Mouse (Mus musculus): Measurements from ENCODE around the gene Col4a3. TPM values are rescaled to one million over a fixed set of nuclear protein-coding genes. Genes with fewer than 3 reads are reported as not detected.
A peak's percentile ranks its signal among the peaks of the same experiment; 100 is the strongest.

Col4a3 gene
- total RNA-seq, 2 experiments from 2014 or later, result 0.88 to 1.9 TPM

- DNase-seq, result no peak
Observed at GRCm38 (mm10) chr1:82605856-82606255, 19.1 kb downstream of the Col4a3 start.

- DNase-seq, result no peak
Observed at GRCm38 (mm10) chr1:82608646-82609262, 22.0 kb downstream of the Col4a3 start.

GRCm38 (mm10) chr1:82612061-82612660 lies 25.4 kb downstream of the Col4a3 start:
- no peak for DNase-seq

- DNase-seq, result no peak
Observed at GRCm38 (mm10) chr1:82618001-82618400, 31.3 kb downstream of the Col4a3 start.

- no peak for DNase-seq
Observed at GRCm38 (mm10) chr1:82618592-82618991, 31.9 kb downstream of the Col4a3 start.

GRCm38 (mm10) chr1:82619981-82620380 lies 33.3 kb downstream of the Col4a3 start:
- DNase-seq, result no peak

- DNase-seq, result no peak
Observed at GRCm38 (mm10) chr1:82624934-82625333, 38.2 kb downstream of the Col4a3 start.

- no peak for DNase-seq
Observed at GRCm38 (mm10) chr1:82625474-82625873, 38.8 kb downstream of the Col4a3 start.

- no peak for DNase-seq
Observed at GRCm38 (mm10) chr1:82627652-82628051, 40.9 kb downstream of the Col4a3 start.

GRCm38 (mm10) chr1:82629495-82629894 lies 42.8 kb downstream of the Col4a3 start:
- DNase-seq, result no peak

GRCm38 (mm10) chr1:82631169-82631792 lies 44.6 kb downstream of the Col4a3 start:
- DNase-seq, result no peak

GRCm38 (mm10) chr1:82634545-82635253 lies 48.0 kb downstream of the Col4a3 start:
- DNase-seq, result peak; percentile 80

GRCm38 (mm10) chr1:82635254-82635620 lies 48.5 kb downstream of the Col4a3 start:
- DNase-seq, result no peak

- no peak for DNase-seq
Observed at GRCm38 (mm10) chr1:82636321-82636720, 49.6 kb downstream of the Col4a3 start.

GRCm38 (mm10) chr1:82637414-82637813 lies 50.7 kb downstream of the Col4a3 start:
- DNase-seq, result no peak

- no peak for DNase-seq
Observed at GRCm38 (mm10) chr1:82638428-82638827, 51.7 kb downstream of the Col4a3 start.

- DNase-seq, result peak; percentile 89
Observed at GRCm38 (mm10) chr1:82641316-82641987, 54.7 kb downstream of the Col4a3 start.

GRCm38 (mm10) chr1:82647989-82648388 lies 61.3 kb downstream of the Col4a3 start:
- DNase-seq, result no peak

GRCm38 (mm10) chr1:82650868-82651267 lies 64.1 kb downstream of the Col4a3 start:
- DNase-seq, result no peak

GRCm38 (mm10) chr1:82654046-82654445 lies 67.3 kb downstream of the Col4a3 start:
- no peak for DNase-seq

- no peak for DNase-seq
Observed at GRCm38 (mm10) chr1:82656452-82656851, 69.7 kb downstream of the Col4a3 start.

- DNase-seq, result no peak
Observed at GRCm38 (mm10) chr1:82662269-82662668, 75.5 kb downstream of the Col4a3 start.

GRCm38 (mm10) chr1:82663522-82663921 lies 76.8 kb downstream of the Col4a3 start:
- DNase-seq, result no peak
